Mouse (Mus musculus) gastrocnemius, postnatal 25 days (tissue): ENCODE measurements around the gene Dynlt3. TPM values are rescaled to one million over a fixed set of nuclear protein-coding genes. Genes with fewer than 3 reads are reported as not detected.
"Not testable (repeated sequence)": the region's sequence is repeated elsewhere in the genome, so short reads cannot be mapped to it uniquely, and the experiment has no call there.

Source experiments
- DNase-seq: peaks from one replicate; pipeline ENCODE4 v3.0.0; 2022
- long read RNA-seq, 2 experiments: library from polyadenylated mRNA; stranded (forward); transcript quantifications; one replicate each; pipeline ENCODE4 v2.0.0; 2021
- total RNA-seq, 2 experiments: library from RNA; stranded (reverse); gene quantifications; 1 replicate in 1 of 2; 2 replicates in 1 of 2; pipeline ENCODE4 v1.2.3; 2021

Dynlt3 gene
- 10 to 100 TPM; 42.2 to 69.1 TPM for total RNA-seq
- long read RNA-seq, experiment 1, transcript Dynlt3-201 (5 exons, 2,176 nt) = major isoform, 23 of 35 reads
- long read RNA-seq, experiment 1, partial matches to known transcripts = 0 of 35 reads
- long read RNA-seq, experiment 1, other reads (novel, unspliced or antisense) = 12 of 35 reads
- long read RNA-seq, experiment 2, transcript Dynlt3-201 (5 exons, 2,176 nt) = major isoform, 48 of 70 reads
- long read RNA-seq, experiment 2, partial matches to known transcripts = 3 of 70 reads
- long read RNA-seq, experiment 2, other reads (novel, unspliced or antisense) = 19 of 70 reads

DNA sequence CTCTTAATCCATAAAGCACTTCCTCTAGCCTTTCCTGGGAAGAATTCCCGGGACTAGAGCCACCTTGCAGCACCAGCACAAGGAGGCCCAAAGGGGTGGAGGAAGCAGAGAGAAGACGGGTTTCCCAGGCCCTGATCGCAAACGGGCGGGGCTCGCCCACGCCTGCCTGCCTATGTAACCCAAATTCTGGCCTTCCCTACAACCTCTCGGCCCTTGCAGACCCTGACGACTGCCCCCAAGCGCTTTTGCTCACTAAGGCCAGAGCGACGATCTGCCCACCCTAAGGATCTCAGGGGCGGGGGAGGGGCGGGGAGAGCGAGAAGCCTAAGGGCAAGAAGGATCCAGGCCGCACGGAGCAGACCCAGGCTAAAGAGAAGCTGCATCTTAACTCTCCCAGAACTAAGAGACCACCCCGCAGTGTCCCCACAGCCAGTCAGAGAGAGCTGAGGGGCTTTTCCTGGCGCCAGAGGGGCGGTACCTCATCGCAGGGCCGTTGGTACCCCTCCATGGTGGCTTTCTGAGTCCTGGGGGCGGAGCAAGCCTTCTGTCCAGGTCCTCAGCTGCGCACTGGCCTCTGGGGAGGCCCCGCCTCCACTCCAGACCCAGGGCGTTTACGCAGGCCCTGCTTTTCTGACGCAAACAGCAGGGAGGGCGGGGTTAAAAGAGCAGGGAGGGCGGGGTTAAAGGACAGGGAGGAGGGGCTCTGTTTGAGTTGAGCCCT lies at the start of gene Dynlt3:
Gene Dynlt3 (minus strand): TSS at position 613 of the 721 bp plus-strand sequence.
- DNase-seq = peak; percentile 78

DNA sequence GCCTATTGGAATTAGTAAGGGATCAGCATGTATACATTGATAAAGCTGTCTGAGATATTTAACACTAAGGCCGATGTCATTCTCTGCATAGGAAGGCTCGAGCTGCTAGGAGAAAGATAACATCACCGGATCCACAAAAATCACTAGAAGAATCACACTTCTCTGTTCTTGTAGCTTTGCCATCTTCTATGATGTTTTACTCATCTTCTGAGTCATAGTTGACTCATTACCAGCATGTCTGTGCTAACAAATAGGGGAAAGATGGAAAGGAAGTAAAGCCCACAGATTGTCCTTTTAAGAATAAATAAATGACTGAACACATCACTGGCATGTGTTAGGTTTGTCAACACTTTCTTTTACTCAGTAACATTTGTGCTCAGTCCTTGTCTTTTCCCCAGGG lies 37.0 kb upstream of the Dynlt3 start:
- no peak for DNase-seq

DNA sequence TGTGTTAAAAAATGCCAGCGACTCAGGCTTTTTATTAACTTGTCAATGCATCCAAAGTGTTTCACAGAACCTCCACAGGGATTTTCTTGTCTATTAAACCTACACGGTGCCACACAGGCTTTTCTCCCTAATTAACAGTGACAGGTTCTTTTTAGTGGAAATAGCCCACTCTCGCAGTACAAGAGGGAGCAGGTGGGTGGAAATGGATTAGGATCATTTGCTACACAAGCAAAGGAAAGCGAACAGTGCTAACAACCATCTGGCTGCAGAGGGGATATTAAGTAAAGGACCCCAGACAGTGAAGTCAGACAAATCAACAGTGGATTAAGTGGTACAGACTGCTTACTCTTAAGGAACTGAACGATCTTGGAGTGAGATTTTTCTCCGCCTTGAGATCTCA lies 33.2 kb upstream of the Dynlt3 start:
- no peak for DNase-seq

DNA sequence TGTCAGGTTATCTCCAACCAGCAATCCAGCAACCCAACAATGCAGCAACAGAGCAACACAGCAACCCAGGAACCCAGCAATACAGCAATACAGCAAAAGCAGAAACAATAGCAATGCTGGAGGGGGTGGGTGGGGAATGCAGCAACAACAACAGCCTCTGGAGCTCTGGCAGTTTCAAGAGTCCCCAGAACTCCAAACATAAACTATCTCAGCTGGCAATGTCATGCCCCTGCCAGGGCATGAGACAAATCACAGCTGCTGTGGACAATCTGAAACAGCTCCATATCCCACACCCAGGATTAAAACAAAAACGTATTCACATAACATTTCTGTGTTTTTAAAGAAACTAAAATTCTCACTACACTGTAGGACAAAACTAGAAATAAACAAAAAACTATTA lies 9.2 kb upstream of the Dynlt3 start:
- DNase-seq = no peak

DNA sequence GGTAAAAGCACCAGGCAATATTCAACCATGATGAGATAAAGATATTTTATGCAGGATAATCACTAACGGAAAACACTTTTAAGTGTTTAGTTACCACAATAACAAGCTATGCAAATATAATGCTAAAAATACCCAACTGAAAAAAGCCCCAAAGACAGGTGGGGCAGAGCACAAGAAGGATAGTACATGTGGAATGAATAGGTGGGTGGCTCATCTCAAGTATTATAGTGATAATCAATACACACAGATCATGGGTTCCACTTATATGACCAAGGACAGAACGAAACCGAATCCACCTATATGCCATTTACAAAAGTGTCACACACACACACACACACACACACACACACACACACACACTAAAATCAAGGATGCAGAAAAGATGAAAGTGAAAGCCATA lies 8.6 kb upstream of the Dynlt3 start:
- no peak for DNase-seq

- no peak for DNase-seq
Measured at GRCm38 (mm10) chrX:9652806-9653205, 10.0 kb downstream of the Dynlt3 start.

DNA sequence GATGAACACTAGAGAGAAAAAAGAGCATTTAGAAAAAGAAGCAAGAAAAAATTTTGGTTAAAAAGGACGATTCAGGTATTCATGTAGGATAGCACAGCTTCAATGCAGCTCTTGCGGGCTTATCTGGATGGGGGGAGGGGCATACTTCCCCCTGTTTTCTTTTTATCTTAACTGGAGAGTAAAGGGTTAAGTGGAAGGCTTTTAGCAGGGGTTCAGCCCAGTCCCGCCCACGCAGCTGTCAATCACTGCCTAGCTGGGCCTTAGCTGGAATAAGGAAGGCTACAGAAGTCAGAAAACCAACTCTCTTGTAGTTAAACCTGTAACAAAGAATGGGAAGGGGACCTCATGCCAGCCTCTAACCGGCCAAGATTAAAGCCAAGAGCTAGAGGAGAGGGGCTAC lies 22.2 kb downstream of the Dynlt3 start:
- DNase-seq = not testable (repeated sequence)

DNA sequence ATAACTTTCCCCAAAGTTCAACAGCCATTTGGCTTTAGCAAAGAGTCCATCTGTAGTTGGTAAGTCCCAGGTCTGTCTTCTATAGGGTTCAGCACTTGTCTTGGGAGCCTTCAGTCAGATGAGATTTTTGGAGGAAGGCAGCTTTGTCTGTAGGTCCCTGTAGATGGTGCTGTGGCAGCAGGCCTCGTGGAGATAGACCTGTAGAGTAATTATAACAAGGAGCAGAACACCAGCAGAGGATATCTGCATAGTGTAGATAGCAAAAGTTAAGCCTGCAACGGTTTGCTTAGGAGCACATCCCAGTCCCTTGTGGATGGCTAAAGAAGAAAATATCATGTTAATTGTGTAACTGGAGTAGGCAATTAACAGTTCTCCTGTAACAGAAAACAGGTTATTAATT lies 22.7 kb downstream of the Dynlt3 start:
- DNase-seq = not testable (repeated sequence)

Other genes with a start within 250 kb of the Dynlt3 start
- 1 to 10 TPM; 1.7 to 1.9 TPM for gene Cybb, start 175.2 kb downstream of the Dynlt3 start, total RNA-seq
- not detected for gene H2al1o, start 90.6 kb downstream of the Dynlt3 start, total RNA-seq
- gene Hypm, start 183.9 kb upstream of the Dynlt3 start, total RNA-seq = not detected
- not detected for gene H2al3, start 186.7 kb upstream of the Dynlt3 start, total RNA-seq
- under 1 TPM; 0.11 to 0.20 TPM for gene Sytl5, start 222.6 kb upstream of the Dynlt3 start, total RNA-seq